Mouse (Mus musculus): ENCODE results near the gene Kcng3. TPM values are rescaled to one million over a fixed set of nuclear protein-coding genes. Genes with fewer than 3 reads are reported as not detected.

The Kcng3 gene
- polyA plus RNA-seq, 1 experiment from 2014 or later, result not detected

- Histone ChIP-seq H3K36me3 (ENCODE audit: control insufficient read depth, insufficient read depth, low read length) (no peaks in the 10 kb centered on the region), H3K9ac (ENCODE audit: low read length) (no peak overlapping the region), H3K27ac (replicated peaks) (no peak overlapping the region), H3K4me1 (replicated peaks; ENCODE audit: control insufficient read depth, insufficient read depth) (no peaks in the 10 kb centered on the region), H3K4me3 (ENCODE audit: low read depth, low read length) (no peak overlapping the region), H3K4me2 (replicated peaks; ENCODE audit: low read depth) (no peak overlapping the region), H3K27me3 (ENCODE audit: control insufficient read depth, insufficient read depth, low read length) (no peaks in the 10 kb centered on the region), H3K9me3 (ENCODE audit: control insufficient read depth, low read length) (no peaks in the 10 kb centered on the region)
- no peak for TF ChIP-seq CTCF (IDR thresholded peaks at IDR 0.05; ENCODE audit: low read depth)
- TF ChIP-seq EP300 (optimal IDR thresholded peaks at IDR 0.05), result no peak
- 62% methylated on average over 7 of the region's 7 CpGs for WGBS
- DNase-seq (ENCODE audit: low spot score) (no peak), ATAC-seq (ENCODE audit: low FRiP score, low TSS enrichment) (no peak)
Measured at GRCm38 (mm10) chr17:83650932-83651682, 19.4 kb upstream of the Kcng3 start.

- H3K27me3 ChIP-seq (ENCODE audit: control insufficient read depth, insufficient read depth, low read length), result no peaks in the 10 kb centered on the region
- no peak overlapping the region for H3K4me2 ChIP-seq (replicated peaks; ENCODE audit: low read depth)
- DNase-seq (ENCODE audit: low spot score) (no peak), ATAC-seq (ENCODE audit: low FRiP score, low TSS enrichment) (0 out of 2 replicates have a peak, but pooled peaks have one; percentile 30)
- WGBS, result 90% methylated on average over 3 of the region's 3 CpGs
- H3K9me3 ChIP-seq (ENCODE audit: control insufficient read depth, low read length), result no peaks in the 10 kb centered on the region
- H3K27ac ChIP-seq (replicated peaks), result no peak overlapping the region
- H3K36me3 ChIP-seq (ENCODE audit: control insufficient read depth, insufficient read depth, low read length), result no peaks in the 10 kb centered on the region
- TF ChIP-seq CTCF (IDR thresholded peaks at IDR 0.05; ENCODE audit: low read depth), result no peak
- H3K4me3 ChIP-seq (ENCODE audit: low read depth, low read length), result no peak overlapping the region
- no peaks in the 10 kb centered on the region for H3K4me1 ChIP-seq (replicated peaks; ENCODE audit: control insufficient read depth, insufficient read depth)
- H3K9ac ChIP-seq (ENCODE audit: low read length), result no peak overlapping the region
Measured at GRCm38 (mm10) chr17:83649986-83650385, 18.3 kb upstream of the Kcng3 start.

GRCm38 (mm10) chr17:83647413-83647812, 15.7 kb upstream of the Kcng3 start:
- Histone ChIP-seq H3K27ac (replicated peaks) (no peak overlapping the region), H3K9ac (ENCODE audit: low read length) (no peak overlapping the region), H3K36me3 (ENCODE audit: control insufficient read depth, insufficient read depth, low read length) (no peaks in the 10 kb centered on the region), H3K4me1 (replicated peaks; ENCODE audit: control insufficient read depth, insufficient read depth) (no peaks in the 10 kb centered on the region), H3K9me3 (ENCODE audit: control insufficient read depth, low read length) (no peaks in the 10 kb centered on the region), H3K4me3 (ENCODE audit: low read depth, low read length) (no peak overlapping the region), H3K4me2 (replicated peaks; ENCODE audit: low read depth) (no peak overlapping the region), H3K27me3 (ENCODE audit: control insufficient read depth, insufficient read depth, low read length) (no peaks in the 10 kb centered on the region)
- ATAC-seq (ENCODE audit: low FRiP score, low TSS enrichment) (no peak), DNase-seq (ENCODE audit: low spot score) (no peak)
- no peak for TF ChIP-seq CTCF (IDR thresholded peaks at IDR 0.05; ENCODE audit: low read depth)
- TF ChIP-seq EP300 (optimal IDR thresholded peaks at IDR 0.05), result no peak
- WGBS, result 88% methylated on average over 7 of the region's 7 CpGs

DNA sequence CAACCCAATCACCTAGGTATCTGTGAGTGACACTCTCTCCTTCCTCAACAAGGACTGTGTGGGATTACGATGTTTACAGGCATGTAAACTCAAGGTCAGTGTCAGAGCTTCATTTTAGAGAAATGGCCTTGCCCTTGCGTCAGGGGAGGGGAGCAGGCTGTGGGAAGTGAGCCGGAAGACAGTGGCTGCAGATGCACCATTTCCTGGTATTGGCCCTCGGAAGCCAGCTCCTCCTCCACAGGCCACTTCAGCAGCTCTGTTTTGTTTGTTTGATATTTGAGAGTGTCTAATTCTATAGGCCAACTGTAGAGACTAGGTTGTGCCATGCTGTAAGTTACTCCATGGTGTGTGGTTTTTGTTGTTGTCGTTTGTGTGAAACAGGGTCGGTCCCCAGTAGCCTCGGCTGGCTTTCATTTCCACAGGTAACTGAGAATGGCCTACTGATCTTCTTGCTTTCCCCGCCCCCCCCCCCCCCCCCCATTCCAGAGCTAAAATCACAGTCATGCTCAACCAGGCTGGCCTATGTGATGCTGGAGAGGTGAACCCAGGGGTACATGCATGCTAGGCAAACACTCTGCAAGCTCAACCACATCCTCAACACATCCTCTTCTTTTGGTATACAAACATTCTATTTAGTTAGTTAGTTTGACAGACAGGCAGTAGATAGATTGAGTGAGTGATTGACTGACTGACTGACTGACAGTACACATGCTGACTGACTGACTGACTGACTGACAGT, 14.9 kb upstream of the Kcng3 start:
- Histone ChIP-seq H3K4me3 (ENCODE audit: low read depth, low read length) (no peak overlapping the region), H3K9me3 (ENCODE audit: control insufficient read depth, low read length) (no peaks in the 10 kb centered on the region), H3K4me2 (replicated peaks; ENCODE audit: low read depth) (no peak overlapping the region), H3K9ac (ENCODE audit: low read length) (no peak overlapping the region), H3K4me1 (replicated peaks; ENCODE audit: control insufficient read depth, insufficient read depth) (no peaks in the 10 kb centered on the region), H3K27me3 (ENCODE audit: control insufficient read depth, insufficient read depth, low read length) (no peaks in the 10 kb centered on the region), H3K27ac (replicated peaks) (no peak overlapping the region), H3K36me3 (ENCODE audit: control insufficient read depth, insufficient read depth, low read length) (no peaks in the 10 kb centered on the region)
- DNase-seq (ENCODE audit: low spot score), result no peak
- TF ChIP-seq CTCF (IDR thresholded peaks at IDR 0.05; ENCODE audit: low read depth), result no peak
- TF ChIP-seq EP300 (optimal IDR thresholded peaks at IDR 0.05), result no peak
- ATAC-seq (ENCODE audit: low FRiP score, low TSS enrichment), result no peak
- 78% methylated on average over 8 of the region's 8 CpGs for WGBS

- Histone ChIP-seq H3K27ac (replicated peaks) (no peak overlapping the region), H3K4me2 (replicated peaks; ENCODE audit: low read depth) (no peak overlapping the region), H3K4me1 (replicated peaks; ENCODE audit: control insufficient read depth, insufficient read depth) (no peaks in the 10 kb centered on the region), H3K27me3 (ENCODE audit: control insufficient read depth, insufficient read depth, low read length) (no peaks in the 10 kb centered on the region), H3K9me3 (ENCODE audit: control insufficient read depth, low read length) (no peaks in the 10 kb centered on the region), H3K36me3 (ENCODE audit: control insufficient read depth, insufficient read depth, low read length) (no peaks in the 10 kb centered on the region), H3K9ac (ENCODE audit: low read length) (no peak overlapping the region), H3K4me3 (ENCODE audit: low read depth, low read length) (no peak overlapping the region)
- ATAC-seq (ENCODE audit: low FRiP score, low TSS enrichment) (peak; percentile 93), DNase-seq (ENCODE audit: low spot score) (peak; percentile 73)
- 55% methylated on average over 9 of the region's 9 CpGs for WGBS
- peak; percentile 71 for TF ChIP-seq CTCF (IDR thresholded peaks at IDR 0.05; ENCODE audit: low read depth)
- TF ChIP-seq EP300 (optimal IDR thresholded peaks at IDR 0.05), result no peak
Measured at GRCm38 (mm10) chr17:83645226-83645808, 13.6 kb upstream of the Kcng3 start.

DNA sequence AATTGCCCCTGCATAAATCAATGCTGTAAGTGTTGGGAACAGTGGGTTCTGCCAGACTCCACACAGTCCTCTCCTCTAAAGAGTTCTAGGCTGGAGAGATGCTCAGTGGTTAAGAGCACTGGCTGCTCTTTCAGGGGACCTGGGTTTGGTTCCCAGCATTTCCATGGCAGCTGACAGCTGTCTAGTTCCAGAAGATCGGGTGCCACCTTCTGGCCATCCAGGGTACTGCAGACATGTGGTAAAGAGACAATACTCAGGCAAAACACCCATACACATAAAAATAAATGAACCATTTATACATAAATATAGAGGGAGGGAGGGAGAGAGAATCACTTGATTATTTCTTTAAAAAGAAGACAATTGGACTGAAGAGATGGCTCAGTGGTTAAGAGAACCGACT, 5.7 kb upstream of the Kcng3 start:
- 79% methylated on average over 2 of the region's 2 CpGs for WGBS
- Histone ChIP-seq H3K27me3 (ENCODE audit: control insufficient read depth, insufficient read depth, low read length) (no peaks in the 10 kb centered on the region), H3K9ac (ENCODE audit: low read length) (no peak overlapping the region), H3K9me3 (ENCODE audit: control insufficient read depth, low read length) (no peaks in the 10 kb centered on the region), H3K4me3 (ENCODE audit: low read depth, low read length) (no peak overlapping the region), H3K36me3 (ENCODE audit: control insufficient read depth, insufficient read depth, low read length) (no peaks in the 10 kb centered on the region), H3K4me2 (replicated peaks; ENCODE audit: low read depth) (no peak overlapping the region), H3K4me1 (replicated peaks; ENCODE audit: control insufficient read depth, insufficient read depth) (no peaks in the 10 kb centered on the region), H3K27ac (replicated peaks) (no peak overlapping the region)
- TF ChIP-seq CTCF (IDR thresholded peaks at IDR 0.05; ENCODE audit: low read depth), result peak; percentile 68
- TF ChIP-seq EP300 (optimal IDR thresholded peaks at IDR 0.05), result no peak
- ATAC-seq (ENCODE audit: low FRiP score, low TSS enrichment), result no peak
- DNase-seq (ENCODE audit: low spot score), result no peak
